Mouse (Mus musculus) thymus, adult 2 months (tissue): Measurements from ENCODE around the gene Chst12.

Experiments
- CTCF ChIP-seq: fragments of 200-500 bp; IDR thresholded peaks from 2 replicates; pipeline ENCODE4 v1.5.1; 2012; ENCODE audit warnings: mild to moderate bottlenecking, control low read depth, low read length, moderate library complexity, borderline replicate concordance; ENCODE audit not compliant: control insufficient read depth, poor library complexity, insufficient read depth; ENCODE audit errors: extremely low read depth
- POLR2A ChIP-seq: fragments of 200-500 bp; IDR thresholded peaks from 2 replicates; pipeline ENCODE4 v1.6.1; 2012; ENCODE audit warnings: mild to moderate bottlenecking, low read length, control low read depth, moderate library complexity; ENCODE audit not compliant: control insufficient read depth, poor library complexity, insufficient read depth; ENCODE audit errors: extremely low read depth

DNA sequence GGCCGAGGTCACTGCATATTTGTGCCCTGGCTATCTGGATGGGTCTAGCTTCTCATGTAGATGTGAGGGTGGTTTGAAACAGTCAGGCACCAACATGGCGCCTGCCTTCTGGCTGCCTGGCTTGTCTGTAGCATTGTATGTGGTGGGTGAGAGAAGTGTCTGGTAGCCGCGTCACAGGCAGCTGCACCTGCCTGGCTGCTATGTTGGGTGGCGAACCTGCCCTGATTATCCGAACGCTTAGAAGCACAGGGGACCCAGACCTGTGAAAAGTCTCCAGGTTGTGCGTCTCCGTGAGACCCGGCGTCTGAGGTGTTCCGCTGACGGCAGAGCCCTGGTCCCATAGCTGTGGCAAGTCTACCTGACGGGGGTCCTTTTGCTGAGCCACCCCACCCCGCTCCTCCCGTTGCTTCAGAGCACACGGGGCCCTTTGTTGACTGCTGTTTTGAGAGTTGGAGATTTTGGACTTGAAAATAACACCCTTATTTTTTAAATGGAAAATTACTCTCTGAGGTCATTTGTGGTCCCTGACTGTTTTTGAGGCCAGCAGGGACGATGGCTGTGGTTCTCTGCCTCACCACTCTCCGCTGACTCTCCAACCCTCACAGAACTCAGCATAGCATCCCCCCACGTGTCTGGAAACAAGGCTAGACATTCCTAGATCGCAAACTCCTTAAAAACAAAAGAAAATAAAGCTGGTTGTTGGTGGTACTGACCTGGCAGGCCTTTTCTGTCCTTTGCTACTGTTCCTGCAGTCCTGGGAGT is 12.0 kb downstream of the Chst12 start:
- TF ChIP-seq CTCF: no peak
- TF ChIP-seq POLR2A: no peak
